Mouse (Mus musculus): ENCODE data around the gene Gm17606. TPM values are rescaled to one million over a fixed set of nuclear protein-coding genes. Genes with fewer than 3 reads are reported as not detected.
A peak's percentile ranks its signal among the peaks of the same experiment; 100 is the strongest.

Gm17606 gene
- total and polyA plus RNA-seq, 3 experiments, result 2.5 TPM; not detected in 2

GRCm38 (mm10) chr14:54646898-54647636, 6.3 kb downstream of the Gm17606 start:
- Histone ChIP-seq H3K4me1 (ENCODE audit: control insufficient read depth in 1 of 2, insufficient read depth in 2 of 2) (peaks cover 11 to 38% of the 10 kb centered on the region in 2 experiments), H3K9me3 (replicated peaks; ENCODE audit: low read length) (no peaks in the 10 kb centered on the region), H3K27me3 (replicated peaks) (no peaks in the 10 kb centered on the region), H3K4me2 (ENCODE audit: insufficient read depth, low read depth, poor library complexity, severe bottlenecking) (no peak overlapping the region), H3K36me3 (replicated peaks in 1 of 2; ENCODE audit: control insufficient read depth in 1 of 2, insufficient read depth in 1 of 2, low read length in 1 of 2) (peaks cover 88 to 94% of the 10 kb centered on the region in 2 experiments), H3K9ac (ENCODE audit: insufficient read depth, low read depth) (no peak overlapping the region), H3K4me3 (replicated peaks in 1 of 3; ENCODE audit: low read depth in 2 of 3, low read length in 2 of 3, poor library complexity in 1 of 3) (no peak overlapping the region), H3K79me2 (replicated peaks; ENCODE audit: control insufficient read depth, extremely low read depth, insufficient read depth, poor library complexity, severe bottlenecking) (peaks cover 44% of the 10 kb centered on the region), H3K27ac (ENCODE audit: insufficient read depth, low read depth) (no peak overlapping the region)
- in situ Hi-C loops (cut with MboI; ENCODE audit: low pct_ligation_motif_present, low pct_unique_long_range_greater_than_20kb, low sequenced_read_pairs), result loop anchor here (5.0 to 25.0 kb wide), 2 partner anchors 415 to 585 kb away; no protein-coding TSS in a partner anchor
- no peak for DNase-seq (ENCODE audit: extremely low read depth)
- dilution Hi-C loops (cut with MboI; ENCODE audit: extremely low pct_ligation_motif_present, extremely low pct_unique_long_range_greater_than_20kb, low sequenced_read_pairs), result no loop called here
- no peak for TF ChIP-seq PAX5 (IDR thresholded peaks at IDR 0.05; ENCODE audit: low read length)
- TF ChIP-seq EP300 (IDR thresholded peaks at IDR 0.05; ENCODE audit: low read length), result no peak
- TF ChIP-seq CHD1 (IDR thresholded peaks at IDR 0.05; ENCODE audit: low read depth, low read length), result no peak
- peak in 1 of 2 experiments; percentile 51; a peak in 2 of 4 replicates for TF ChIP-seq CTCF (conservative IDR thresholded peaks at IDR 0.05 in 1 of 2, IDR thresholded peaks at IDR 0.05 in 1 of 2; ENCODE audit: low read depth in 2 of 2, low read length in 2 of 2)

- DNase-seq (ENCODE audit: extremely low read depth), result no peak
- no peak for TF ChIP-seq JUN (IDR thresholded peaks at IDR 0.05; ENCODE audit: insufficient read depth, low read depth, low read length)
- no peak for TF ChIP-seq RAD21 (IDR thresholded peaks at IDR 0.05; ENCODE audit: low read depth, low read length)
- TF ChIP-seq MYC (IDR thresholded peaks at IDR 0.05; ENCODE audit: low read depth, low read length), result no peak
- TF ChIP-seq KAT2A (IDR thresholded peaks at IDR 0.05; ENCODE audit: insufficient replicate concordance, low read length), result no peak
- TF ChIP-seq PAX5 (IDR thresholded peaks at IDR 0.05; ENCODE audit: low read length), result no peak
- TF ChIP-seq POLR2A (IDR thresholded peaks at IDR 0.05; ENCODE audit: low read depth, low read length), result no peak
- TF ChIP-seq RCOR1 (conservative IDR thresholded peaks at IDR 0.05; ENCODE audit: low read depth, low read length), result no peak
- no peak for TF ChIP-seq IRF4 (IDR thresholded peaks at IDR 0.05; ENCODE audit: low read depth, low read length)
- no peak for TF ChIP-seq MEF2A (IDR thresholded peaks at IDR 0.05; ENCODE audit: borderline replicate concordance, low read depth, low read length)
- H3K4me1 ChIP-seq (ENCODE audit: control insufficient read depth in 1 of 2, insufficient read depth in 2 of 2), result peaks cover 11 to 44% of the 10 kb centered on the region in 2 experiments
- no peak overlapping the region for H3K4me3 ChIP-seq (replicated peaks in 1 of 3; ENCODE audit: low read depth in 2 of 3, low read length in 2 of 3, poor library complexity in 1 of 3)
- no peaks in the 10 kb centered on the region for H3K9me3 ChIP-seq (replicated peaks; ENCODE audit: low read length)
- peaks cover 80 to 86% of the 10 kb centered on the region in 2 experiments for H3K36me3 ChIP-seq (replicated peaks in 1 of 2; ENCODE audit: control insufficient read depth in 1 of 2, insufficient read depth in 1 of 2, low read length in 1 of 2)
- no peaks in the 10 kb centered on the region for H3K27me3 ChIP-seq (replicated peaks)
- H3K79me2 ChIP-seq (replicated peaks; ENCODE audit: control insufficient read depth, extremely low read depth, insufficient read depth, poor library complexity, severe bottlenecking), result peaks cover 53% of the 10 kb centered on the region
- H3K4me2 ChIP-seq (ENCODE audit: insufficient read depth, low read depth, poor library complexity, severe bottlenecking), result no peak overlapping the region
- no peak overlapping the region for H3K9ac ChIP-seq (ENCODE audit: insufficient read depth, low read depth)
- dilution Hi-C loops (cut with MboI; ENCODE audit: extremely low pct_ligation_motif_present, extremely low pct_unique_long_range_greater_than_20kb, low sequenced_read_pairs) (no loop called here), in situ Hi-C loops (cut with MboI; ENCODE audit: low pct_ligation_motif_present, low pct_unique_long_range_greater_than_20kb, low sequenced_read_pairs) (loop anchor here (5.0 to 25.0 kb wide), 2 partner anchors 416 to 586 kb away; no protein-coding TSS in a partner anchor)
- no peak overlapping the region for H3K27ac ChIP-seq (ENCODE audit: insufficient read depth, low read depth)
Measured at GRCm38 (mm10) chr14:54647900-54648299, 7.1 kb downstream of the Gm17606 start.

Data from CH12.LX (cell line).